Mouse (Mus musculus): Measurements from ENCODE around the gene Bckdha.

Bckdha gene

DNA sequence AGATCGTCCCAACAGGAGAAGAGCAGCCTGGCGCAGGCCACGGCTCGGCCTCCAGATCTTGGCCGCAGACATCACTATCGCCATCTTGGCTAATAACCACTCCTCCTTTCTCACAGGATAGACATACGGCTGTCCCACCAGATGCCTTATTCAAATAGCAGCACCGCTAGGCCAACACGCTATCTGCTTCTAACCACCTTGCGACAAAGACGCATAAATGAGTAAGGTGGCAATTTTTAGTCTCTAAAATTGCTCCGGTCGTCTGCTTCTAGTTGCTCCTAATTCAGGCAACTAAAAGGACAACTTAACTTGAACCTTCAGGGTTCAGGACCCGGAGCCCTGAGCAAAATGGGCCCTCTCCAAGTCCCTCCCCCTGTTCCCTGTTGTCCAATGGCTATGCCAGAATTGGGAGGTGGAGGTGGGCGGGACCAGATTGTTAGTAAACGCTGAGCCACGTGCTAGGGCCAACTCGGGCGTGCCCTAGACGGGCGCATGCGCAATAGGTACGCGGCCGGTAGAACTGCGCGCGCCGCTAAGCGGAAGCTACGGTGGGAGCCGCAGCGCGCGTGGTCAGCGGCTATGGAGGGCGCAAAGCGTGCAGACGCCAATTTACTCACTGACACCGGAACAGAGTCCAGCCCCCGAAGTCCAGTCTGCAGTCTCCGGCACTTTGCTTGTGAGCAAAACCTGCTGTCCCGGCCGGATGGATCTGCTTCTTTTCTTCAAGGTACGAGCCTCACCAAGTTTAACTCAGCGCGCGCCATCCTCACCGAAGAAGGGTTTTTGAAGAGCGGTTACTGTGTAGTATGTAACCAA lies at the start of gene Bckdha, which contains the start of gene Exosc5:
TSS of gene Bckdha (minus strand) at position 325 of the 816 bp plus-strand sequence.
TSS of gene Exosc5 (plus strand) at position 508 of the 816 bp plus-strand sequence.
- peak; percentile 100 for DNase-seq

GRCm38 (mm10) chr7:25707581-25708292 lies 49.0 kb upstream of the Bckdha start:
- no peak for DNase-seq

DNA sequence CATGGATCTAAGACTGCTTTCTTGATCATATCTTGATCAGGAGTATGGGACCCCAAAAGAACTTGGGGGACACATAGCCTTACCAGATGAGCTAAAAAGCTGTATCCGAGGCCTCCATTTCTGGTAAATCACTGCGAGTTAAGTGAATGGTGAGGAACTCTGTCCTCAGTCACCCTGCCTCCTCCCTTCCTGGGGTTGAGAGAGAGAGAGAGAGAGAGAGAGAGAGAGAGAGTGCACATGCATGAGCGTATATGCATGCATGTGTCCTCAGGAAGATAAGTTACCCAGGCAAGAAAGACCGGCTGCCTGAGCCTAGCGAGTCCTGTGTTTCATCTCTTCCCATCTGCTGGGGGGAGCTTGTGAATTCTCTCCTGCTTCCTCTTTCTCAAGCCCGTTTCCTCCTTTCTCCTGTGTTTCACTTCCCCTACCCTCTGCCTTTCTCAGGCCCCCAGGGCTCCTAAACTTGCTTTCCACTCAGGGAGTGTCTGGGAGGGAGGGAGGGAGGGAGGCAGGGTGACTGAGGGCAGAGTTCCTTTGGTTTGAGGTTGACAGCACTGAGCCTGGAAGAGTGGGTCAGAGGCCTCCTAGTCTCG lies 47.9 kb upstream of the Bckdha start:
- DNase-seq: no peak

DNA sequence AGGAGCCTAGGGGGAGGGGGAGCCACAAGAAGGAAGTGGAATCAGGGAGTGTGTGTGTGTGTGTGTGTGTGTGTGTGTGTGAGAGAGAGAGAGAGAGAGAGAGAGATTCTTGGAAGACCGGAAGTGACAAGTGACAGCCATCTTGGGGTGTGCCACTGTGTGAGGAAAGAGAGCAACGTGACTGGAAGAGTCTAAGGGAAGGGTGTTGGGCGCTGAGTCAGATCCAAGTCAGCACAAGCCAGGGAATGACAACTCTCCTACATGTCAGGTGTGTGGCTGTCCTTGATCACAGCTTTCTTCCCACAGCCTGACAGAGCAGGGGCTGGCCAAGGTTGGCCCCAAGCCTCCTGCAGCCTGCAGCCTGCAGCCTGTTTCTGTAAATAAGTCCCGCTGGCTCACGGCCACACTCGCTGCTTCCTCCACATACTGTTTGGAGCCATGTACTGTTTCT lies 47.0 kb upstream of the Bckdha start:
- DNase-seq: no peak

DNA sequence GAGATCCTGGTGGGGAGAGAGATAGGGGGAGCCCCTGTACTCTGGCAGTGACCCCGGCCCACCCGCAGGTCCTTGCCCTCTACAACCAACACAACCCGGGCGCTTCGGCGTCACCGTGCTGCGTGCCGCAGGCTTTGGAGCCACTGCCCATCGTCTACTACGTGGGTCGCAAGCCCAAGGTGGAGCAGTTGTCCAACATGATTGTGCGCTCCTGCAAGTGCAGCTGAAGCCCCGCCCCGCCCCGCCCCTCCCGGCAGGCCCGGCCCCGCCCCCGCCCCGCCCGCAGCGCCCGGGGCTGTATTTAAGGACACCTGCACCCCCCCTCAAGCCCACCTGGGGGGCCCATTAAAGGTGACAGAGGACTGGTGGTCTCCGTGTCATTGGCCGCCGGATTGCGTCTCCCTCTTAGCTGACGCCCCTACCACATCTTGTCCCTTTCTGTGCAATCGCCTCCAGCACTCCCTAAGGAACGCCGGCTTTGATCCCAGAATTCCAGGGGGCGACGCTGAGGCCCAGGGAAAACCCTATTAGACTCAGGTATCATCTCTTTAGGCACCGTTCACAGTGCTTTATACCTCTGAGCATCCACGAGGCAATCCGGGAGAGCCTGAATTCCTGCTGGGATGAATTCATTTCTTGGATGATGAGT lies 46.1 kb upstream of the Bckdha start:
- peak; percentile 33 for DNase-seq

DNA sequence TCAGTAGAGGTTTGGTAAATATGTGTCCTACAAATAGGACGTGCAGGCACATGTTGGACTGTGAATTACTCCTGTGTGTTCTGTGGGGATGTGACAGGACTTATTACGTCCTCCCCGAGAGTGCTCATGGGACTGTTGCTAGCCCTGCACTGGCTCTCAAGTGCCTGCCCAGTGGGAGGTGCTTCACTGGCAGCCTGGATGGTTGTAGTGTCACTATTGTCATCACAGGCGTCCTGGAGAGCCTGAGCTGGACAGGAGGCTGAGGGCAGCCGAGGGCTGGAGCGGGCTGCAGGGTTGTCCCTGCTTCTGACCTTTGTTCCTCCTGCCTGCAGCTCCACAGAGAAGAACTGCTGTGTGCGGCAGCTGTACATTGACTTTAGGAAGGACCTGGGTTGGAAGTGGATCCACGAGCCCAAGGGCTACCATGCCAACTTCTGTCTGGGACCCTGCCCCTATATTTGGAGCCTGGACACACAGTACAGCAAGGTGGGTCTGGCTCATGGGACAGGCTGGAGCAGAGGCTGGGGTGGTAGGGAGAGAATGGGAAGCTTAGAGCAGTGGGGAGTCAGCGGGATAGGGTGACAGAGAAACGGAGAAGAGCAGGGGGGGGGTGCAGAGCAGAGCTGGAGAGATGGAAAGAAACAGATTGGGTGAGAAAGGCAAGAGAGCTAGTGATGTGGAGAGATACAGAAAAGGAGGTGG lies 45.2 kb upstream of the Bckdha start:
- peak; percentile 44 for DNase-seq

DNA sequence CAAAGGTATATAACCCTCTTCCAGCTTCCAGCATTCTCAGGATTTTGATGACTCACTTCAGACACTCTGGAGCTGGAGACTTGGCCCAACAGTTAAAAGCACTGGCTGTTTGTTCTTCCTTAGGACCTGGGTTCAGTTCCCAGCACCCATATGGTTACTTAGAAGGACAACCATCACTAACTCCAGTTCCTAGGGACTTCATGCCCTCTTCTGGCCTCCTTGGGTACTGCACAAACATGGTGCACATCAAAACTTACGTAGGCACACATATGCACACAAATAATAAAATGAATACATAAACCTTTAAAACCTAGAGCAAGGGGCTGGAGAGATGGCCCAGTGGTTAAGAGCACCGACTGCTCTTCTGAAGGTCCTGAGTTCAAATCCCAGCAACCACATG lies 43.6 kb upstream of the Bckdha start:
- no peak for DNase-seq

DNA sequence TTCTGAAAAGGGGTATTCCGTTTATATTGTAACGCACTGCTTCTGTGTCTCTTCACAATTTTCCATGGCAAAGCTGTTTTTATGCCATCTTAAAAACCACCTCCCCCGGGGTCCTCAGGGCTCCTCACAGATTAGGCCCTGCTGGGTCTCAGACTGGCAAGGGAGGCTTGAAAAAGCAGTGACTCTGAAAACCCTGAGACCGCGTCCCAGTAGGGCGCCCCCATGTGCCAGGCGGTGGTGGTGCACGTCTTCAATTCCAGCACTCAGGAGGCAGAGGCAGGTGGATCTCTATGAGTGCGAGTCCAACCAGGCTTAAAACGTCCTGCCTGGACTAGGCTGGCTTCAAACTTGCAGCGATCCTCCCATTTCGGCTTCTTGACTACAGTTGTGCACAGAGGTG lies 42.0 kb upstream of the Bckdha start:
- DNase-seq: no peak

GRCm38 (mm10) chr7:25699851-25700250 lies 41.1 kb upstream of the Bckdha start:
- no peak for DNase-seq

- no peak for DNase-seq
Measured at GRCm38 (mm10) chr7:25694104-25694503, 35.3 kb upstream of the Bckdha start.

DNA sequence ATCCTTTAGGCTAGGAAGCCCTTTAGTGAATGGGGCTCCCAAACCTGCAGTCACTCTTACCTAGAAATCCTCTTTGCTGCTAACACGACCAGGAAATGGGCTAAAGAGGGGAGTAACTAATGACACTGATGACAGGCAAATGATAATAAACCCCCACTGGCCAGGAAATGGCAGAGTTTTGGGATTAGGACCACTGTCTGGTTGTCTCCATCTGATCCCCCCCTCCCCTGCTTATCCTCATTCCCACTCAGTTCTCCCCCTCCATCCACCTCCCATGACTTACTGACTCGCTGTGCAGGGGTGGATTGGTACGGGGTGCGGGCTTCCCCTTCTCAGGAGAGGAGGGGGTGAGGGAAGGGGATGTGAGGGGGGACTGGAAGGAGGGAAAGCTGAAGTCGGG lies 31.3 kb upstream of the Bckdha start:
- DNase-seq: peak; percentile 13

- no peak for DNase-seq
Measured at GRCm38 (mm10) chr7:25689603-25690021, 30.8 kb upstream of the Bckdha start.

DNA sequence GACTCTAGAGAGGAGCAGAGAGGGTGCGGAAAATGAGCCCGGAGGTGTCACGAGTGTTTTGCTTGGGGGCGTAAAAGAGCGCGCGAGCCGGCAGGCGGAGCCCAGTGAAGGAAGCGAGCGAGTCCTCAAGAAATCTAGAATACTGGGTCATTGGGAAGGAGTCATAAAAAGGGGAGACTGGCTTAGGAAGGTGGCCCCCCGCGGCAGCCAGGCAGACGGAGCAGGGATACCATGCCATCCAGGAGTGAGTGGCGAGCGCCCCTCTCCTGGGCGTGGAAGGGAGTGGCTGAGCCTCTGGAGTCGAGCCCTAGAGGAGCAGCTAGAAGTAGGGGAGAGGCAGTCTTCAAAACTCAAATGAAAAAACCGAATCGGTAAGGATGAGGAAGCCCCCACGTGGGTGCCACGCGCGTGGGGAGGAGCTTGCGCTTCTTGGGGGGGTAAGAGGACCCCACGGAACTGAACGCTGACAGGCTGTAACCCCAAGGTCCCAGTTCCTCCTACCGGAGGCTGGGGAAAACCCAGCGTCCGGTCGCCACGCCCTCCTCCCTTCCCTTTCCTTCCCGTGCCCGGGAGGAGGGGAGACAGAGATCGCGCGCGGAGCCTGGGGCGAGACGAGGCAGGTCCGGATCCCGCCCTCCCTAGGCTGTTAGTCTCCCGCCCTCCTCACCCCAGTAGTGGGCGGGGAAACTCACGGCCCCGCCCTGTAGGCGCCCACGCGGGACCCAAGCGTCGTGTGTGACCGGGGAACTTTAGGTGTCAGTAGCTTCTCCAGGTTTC lies 30.2 kb upstream of the Bckdha start:
- DNase-seq: peak; percentile 66

- peak; percentile 60 for DNase-seq
Measured at GRCm38 (mm10) chr7:25687811-25688401, 29.1 kb upstream of the Bckdha start.

DNA sequence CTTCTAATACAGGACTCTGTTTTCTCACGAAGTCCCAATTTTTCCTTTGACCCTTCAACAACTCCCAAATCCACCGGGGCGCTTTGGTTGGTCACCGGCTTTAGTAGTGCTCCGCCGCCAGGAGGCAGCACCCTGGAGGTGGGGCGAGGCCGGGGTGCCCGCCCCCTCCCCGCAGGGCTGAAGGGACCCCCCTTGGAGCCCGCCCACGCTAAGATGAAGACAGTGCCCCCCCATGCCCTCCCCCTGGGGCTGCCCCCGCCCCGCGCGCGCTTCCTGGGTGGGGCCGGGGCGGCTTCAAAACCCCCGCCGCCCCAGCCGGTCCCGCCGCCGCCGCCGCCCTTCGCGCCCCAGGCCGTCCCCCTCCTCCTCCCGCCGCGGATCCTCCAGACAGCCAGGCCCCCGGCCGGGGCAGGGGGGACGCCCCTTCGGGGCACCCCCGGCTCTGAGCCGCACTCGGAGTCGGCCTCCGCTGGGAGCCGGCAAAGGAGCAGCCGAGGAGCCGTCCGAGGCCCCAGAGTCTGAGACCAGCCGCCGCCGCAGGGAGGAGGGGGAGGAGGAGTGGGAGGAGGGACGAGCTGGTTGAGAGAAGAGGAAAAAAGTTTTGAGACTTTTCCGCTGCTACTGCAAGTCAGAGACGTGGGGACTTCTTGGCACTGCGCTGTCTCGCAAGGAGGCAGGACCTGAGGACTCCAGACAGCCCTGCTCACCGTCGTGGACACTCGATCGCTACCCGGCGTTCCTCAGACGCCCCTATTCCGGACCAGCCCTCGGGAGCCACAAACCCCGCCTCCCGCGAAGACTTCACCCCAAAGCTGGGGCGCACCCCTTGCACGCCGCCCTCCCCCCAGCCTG lies 28.1 kb upstream of the Bckdha start, which contains the start of gene Tgfb1:
TSS of gene Tgfb1 (plus strand) at position 323 of the 852 bp plus-strand sequence.
- peak; percentile 68 for DNase-seq

GRCm38 (mm10) chr7:25685926-25686470 lies 27.2 kb upstream of the Bckdha start:
- DNase-seq: no peak

DNA sequence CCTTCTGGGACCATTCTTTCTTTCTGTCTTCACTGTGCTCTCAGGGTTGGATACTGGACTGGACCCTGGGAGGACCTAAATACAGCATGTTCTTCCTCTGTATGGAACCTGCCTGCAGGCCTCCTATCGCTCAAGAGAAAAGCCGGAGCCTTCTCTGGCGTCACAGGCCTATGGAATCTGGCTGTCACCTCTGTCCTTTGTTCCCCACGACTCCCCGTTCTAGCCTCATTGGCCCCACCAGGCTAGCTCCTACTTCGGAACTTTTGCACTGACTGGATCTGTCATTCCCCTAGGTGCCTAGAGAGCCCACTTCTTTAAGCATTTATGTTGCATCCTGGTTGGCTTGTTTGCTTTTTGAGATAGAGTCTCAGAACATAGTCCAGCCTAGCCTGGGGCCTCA lies 25.9 kb upstream of the Bckdha start:
- no peak for DNase-seq

DNA sequence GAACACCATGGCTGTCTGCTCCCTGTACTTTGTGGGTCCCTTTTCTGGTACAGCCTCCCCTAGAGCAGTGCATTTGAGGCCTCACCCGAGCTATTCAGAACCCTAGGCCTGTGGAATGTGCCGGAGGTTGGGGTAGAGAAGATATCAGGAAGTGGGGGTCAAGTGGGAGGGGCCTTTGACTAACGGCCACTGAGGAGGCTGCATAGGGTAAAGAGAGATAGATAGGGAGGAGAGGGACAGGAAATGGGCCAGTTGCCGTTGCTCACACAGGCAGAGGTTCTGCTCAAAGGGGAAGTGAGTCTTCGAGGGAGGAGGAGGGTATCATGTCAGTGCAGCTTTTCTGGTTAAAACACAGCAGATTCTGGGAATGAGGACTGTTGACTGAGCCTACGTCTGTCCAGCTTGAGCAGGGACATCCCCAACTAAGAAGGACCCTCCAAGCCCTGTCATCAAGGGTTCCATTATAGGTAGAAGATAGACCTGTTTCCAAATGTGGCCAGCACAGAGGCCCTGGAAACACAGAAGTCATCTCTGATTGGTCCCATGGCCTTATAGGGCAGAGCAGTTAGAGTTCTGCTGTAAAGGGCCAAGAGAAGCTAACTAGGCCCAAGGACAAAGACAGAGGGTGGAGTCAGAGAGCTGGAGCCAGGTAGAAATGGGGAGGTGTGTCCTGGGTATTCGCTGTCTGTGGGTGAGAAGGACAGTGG lies 24.8 kb upstream of the Bckdha start:
- DNase-seq: no peak

Data from retina, postnatal 1 day (tissue).